In genomic region chr4:123333151-123333550, GRCm38 (mm10) we compare ENCODE assay signal across 17 mouse cellular contexts. TPM values are rescaled to one million over a fixed set of nuclear protein-coding genes. Genes with fewer than 3 reads are reported as not detected.
"Had no signal": no experiment of that assay in that cellular context is flagged by ENCODE, and none has a peak within 500 bp of the region (broad histone marks: within the 10 kb centered on the region; RNA-seq: fewer than 3 reads in every experiment).

No protein-coding gene starts in this region.

- H3K4me3 ChIP-seq: limb, embryonic 10.5 days; liver, embryonic 12.5 days; myocyte; neural tube, embryonic 15.5 days had no signal

- DNase-seq: kidney, adult 8-10 months; kidney, postnatal 25 days; layer of hippocampus, adult 9-11 months; lung, postnatal 36 days; midbrain, embryonic 14.5 days; right cerebral cortex, adult 18-20 months; thymus, adult 18-20 months; thymus, postnatal 14 days had no signal

- ATAC-seq: liver, embryonic 12.5 days had no signal

- H3K27ac ChIP-seq: limb, embryonic 10.5 days; liver, embryonic 12.5 days; neural tube, embryonic 15.5 days had no signal

RNA-seq across cellular contexts. Expression of gene Oxct2a, which starts 9.7 kb away (rescaled TPM):
- total RNA-seq: left cerebral cortex, postnatal 14 days; megakaryocyte progenitor cell, adult 5-6 weeks had no signal
- polyA plus RNA-seq: limb, embryonic 10.5 days; liver, embryonic 16.5 days; lung, embryonic 16.5 days; midbrain, embryonic 14.5 days; neural tube, embryonic 11.5 days had no signal
